Mouse (Mus musculus) myocyte (in vitro differentiated cells): ENCODE measurements around the gene Smo.

Experiments
- CEBPB ChIP-seq: IDR thresholded peaks from 2 replicates; pipeline ENCODE4 v1.6.1; 2011; ENCODE audit warnings: mild to moderate bottlenecking, moderate library complexity; ENCODE audit not compliant: poor library complexity, insufficient read depth, severe bottlenecking
- E2F4 ChIP-seq: IDR thresholded peaks from one replicate; pipeline ENCODE4 v1.6.1; 2011; ENCODE audit warnings: mild to moderate bottlenecking, control low read depth, moderate library complexity; ENCODE audit not compliant: insufficient read depth
- MAX ChIP-seq: IDR thresholded peaks from one replicate; pipeline ENCODE4 v1.6.1; 2011; ENCODE audit warnings: low read depth, mild to moderate bottlenecking, control low read depth
- MYOD1 ChIP-seq, 3 experiments: IDR thresholded peaks; one replicate each; pipeline ENCODE4 v1.6.1; 2011; ENCODE audit warnings: control low read depth in 2 of 3, low read depth in 2 of 3, mild to moderate bottlenecking in 2 of 3, moderate library complexity in 1 of 3; ENCODE audit not compliant: insufficient read length in 2 of 3, control insufficient read depth in 1 of 3
- MYOG ChIP-seq, 3 experiments: IDR thresholded peaks; one replicate each; pipeline ENCODE4 v1.6.1; 2011; ENCODE audit warnings: control low read depth in 2 of 3, low read depth in 2 of 3, mild to moderate bottlenecking in 2 of 3; ENCODE audit not compliant: insufficient read length in 2 of 3, control insufficient read depth in 1 of 3, insufficient read depth in 1 of 3
- POLR2A ChIP-seq: IDR thresholded peaks from one replicate; pipeline ENCODE4 v1.6.1; 2011; ENCODE audit warnings: low read depth, mild to moderate bottlenecking, control low read depth, moderate library complexity; ENCODE audit not compliant: insufficient read length
- POLR2AphosphoS2 ChIP-seq: IDR thresholded peaks from one replicate; pipeline ENCODE4 v1.6.1; 2011; ENCODE audit warnings: low read depth, control low read depth; ENCODE audit not compliant: insufficient read length
- REST ChIP-seq: IDR thresholded peaks from one replicate; pipeline ENCODE4 v1.6.1; 2011; ENCODE audit warnings: mild to moderate bottlenecking, control low read depth, moderate library complexity; ENCODE audit not compliant: insufficient read depth, insufficient read length
- SRF ChIP-seq: IDR thresholded peaks from one replicate; pipeline ENCODE4 v1.6.1; 2011; ENCODE audit warnings: low read depth; ENCODE audit not compliant: control insufficient read depth, insufficient read length
- TCF12 ChIP-seq: IDR thresholded peaks from one replicate; pipeline ENCODE4 v1.6.1; 2011; ENCODE audit warnings: mild to moderate bottlenecking, control low read depth; ENCODE audit not compliant: poor library complexity, insufficient read depth, severe bottlenecking
- TCF3 ChIP-seq: IDR thresholded peaks from one replicate; pipeline ENCODE4 v1.6.1; 2011; ENCODE audit warnings: low read depth, control low read depth; ENCODE audit not compliant: insufficient read length
- USF1 ChIP-seq: IDR thresholded peaks from one replicate; pipeline ENCODE4 v1.6.1; 2011; ENCODE audit warnings: low read depth, mild to moderate bottlenecking, control low read depth, moderate library complexity

- no peak for TF ChIP-seq SRF
- TF ChIP-seq POLR2A = no peak
- TF ChIP-seq USF1 = no peak
- TF ChIP-seq TCF3 = no peak
- TF ChIP-seq POLR2AphosphoS2 = no peak
- TF ChIP-seq MAX = no peak
- TF ChIP-seq E2F4 = no peak
- no peak for TF ChIP-seq MYOD1 (IDR thresholded peaks at IDR 0.05; ENCODE audit: control insufficient read depth in 1 of 3, insufficient read length in 2 of 3, low read depth in 2 of 3)
- TF ChIP-seq TCF12 = no peak
- no peak for TF ChIP-seq CEBPB
- TF ChIP-seq REST = no peak
- TF ChIP-seq MYOG (IDR thresholded peaks at IDR 0.05; ENCODE audit: control insufficient read depth in 1 of 3, insufficient read depth in 1 of 3, insufficient read length in 2 of 3, low read depth in 2 of 3) = no peak
Observed at GRCm38 (mm10) chr6:29716624-29717365, 18.5 kb upstream of the Smo start.
